Mouse (Mus musculus) thymus, adult 2 months (tissue): ENCODE measurements around the gene Sik3.

Experiments used
- CTCF ChIP-seq: fragments of 200-500 bp; IDR thresholded peaks from 2 replicates; pipeline ENCODE4 v1.5.1; 2012; ENCODE audit warnings: mild to moderate bottlenecking, control low read depth, low read length, moderate library complexity, borderline replicate concordance; ENCODE audit not compliant: control insufficient read depth, poor library complexity, insufficient read depth; ENCODE audit errors: extremely low read depth
- POLR2A ChIP-seq: fragments of 200-500 bp; IDR thresholded peaks from 2 replicates; pipeline ENCODE4 v1.6.1; 2012; ENCODE audit warnings: mild to moderate bottlenecking, low read length, control low read depth, moderate library complexity; ENCODE audit not compliant: control insufficient read depth, poor library complexity, insufficient read depth; ENCODE audit errors: extremely low read depth

GRCm38 (mm10) chr9:46098360-46098985 is 85.9 kb downstream of the Sik3 start:
- no peak for TF ChIP-seq POLR2A
- TF ChIP-seq CTCF: no peak
